Mouse (Mus musculus) heart, adult 2 months (tissue): Measurements from ENCODE around the gene Plekha6.

Experiments used
- CTCF ChIP-seq: fragments of 200-600 bp; IDR thresholded peaks from 2 replicates; pipeline ENCODE4 v1.8.1; 2022; ENCODE audit warnings: antibody characterized with exemption, mild to moderate bottlenecking, moderate library complexity
- POLR2A ChIP-seq: fragments of 200-500 bp; IDR thresholded peaks from 2 replicates; pipeline ENCODE4 v1.6.1; 2011; ENCODE audit warnings: mild to moderate bottlenecking, low read depth, low read length, control low read depth; ENCODE audit not compliant: insufficient read depth

- TF ChIP-seq CTCF (no peak), POLR2A (no peak)
These were observed 24.7 kb downstream of the Plekha6 start for GRCm38 (mm10) chr1:133188719-133189118.
